Mouse (Mus musculus): Measurements from ENCODE around the gene Fam131b. TPM values are rescaled to one million over a fixed set of nuclear protein-coding genes. Genes with fewer than 3 reads are reported as not detected.

Fam131b gene
- total and polyA plus RNA-seq, 3 experiments, result 0.04 to 0.09 (median 0.05) TPM

GRCm38 (mm10) chr6:42287562-42287961, 36.9 kb downstream of the Fam131b start:
- TF ChIP-seq PAX5 (IDR thresholded peaks at IDR 0.05; ENCODE audit: low read length) (no peak), UBTF (IDR thresholded peaks at IDR 0.05; ENCODE audit: low read depth, low read length) (no peak), NRF1 (IDR thresholded peaks at IDR 0.05; ENCODE audit: low read depth, low read length) (no peak), POLR2AphosphoS2 (IDR thresholded peaks at IDR 0.05; ENCODE audit: low read depth, low read length) (no peak), TBP (conservative IDR thresholded peaks at IDR 0.05; ENCODE audit: low read depth, low read length) (no peak), CTCF (conservative IDR thresholded peaks at IDR 0.05 in 1 of 2, IDR thresholded peaks at IDR 0.05 in 1 of 2; ENCODE audit: low read depth in 2 of 2, low read length in 2 of 2) (no peak), ZC3H11A (IDR thresholded peaks at IDR 0.05; ENCODE audit: low read depth, low read length) (no peak)
- H3K9me3 ChIP-seq (replicated peaks; ENCODE audit: low read length), result no peaks in the 10 kb centered on the region
- no peak overlapping the region for H3K4me2 ChIP-seq (ENCODE audit: insufficient read depth, low read depth, poor library complexity, severe bottlenecking)
- H3K79me2 ChIP-seq (replicated peaks; ENCODE audit: control insufficient read depth, extremely low read depth, insufficient read depth, poor library complexity, severe bottlenecking), result no peaks in the 10 kb centered on the region
- no peaks in the 10 kb centered on the region for H3K27me3 ChIP-seq (replicated peaks)
- in situ Hi-C loops (cut with MboI; ENCODE audit: low pct_ligation_motif_present, low pct_unique_long_range_greater_than_20kb, low sequenced_read_pairs), result no loop called here
- H3K36me3 ChIP-seq (replicated peaks in 1 of 2; ENCODE audit: control insufficient read depth in 1 of 2, insufficient read depth in 1 of 2, low read length in 1 of 2), result peaks cover 11 to 31% of the 10 kb centered on the region in 2 experiments
- H3K27ac ChIP-seq (ENCODE audit: insufficient read depth, low read depth), result no peak overlapping the region
- dilution Hi-C loops (cut with MboI; ENCODE audit: extremely low pct_ligation_motif_present, extremely low pct_unique_long_range_greater_than_20kb, low sequenced_read_pairs), result no loop called here
- H3K4me1 ChIP-seq (ENCODE audit: control insufficient read depth in 1 of 2, insufficient read depth in 2 of 2), result peaks cover 0 to 13% of the 10 kb centered on the region in 2 experiments; a peak in 1 of 4 replicates
- H3K9ac ChIP-seq (ENCODE audit: insufficient read depth, low read depth), result no peak overlapping the region
- no peak overlapping the region for H3K4me3 ChIP-seq (replicated peaks in 1 of 3; ENCODE audit: low read depth in 2 of 3, low read length in 2 of 3, poor library complexity in 1 of 3)
- no peak for DNase-seq (ENCODE audit: extremely low read depth)

GRCm38 (mm10) chr6:42286448-42286847, 38.0 kb downstream of the Fam131b start, which contains the start of gene Clcn1:
TSS of gene Clcn1 (plus strand) at chr6:42286685.
- dilution Hi-C loops (cut with MboI; ENCODE audit: extremely low pct_ligation_motif_present, extremely low pct_unique_long_range_greater_than_20kb, low sequenced_read_pairs) (no loop called here), in situ Hi-C loops (cut with MboI; ENCODE audit: low pct_ligation_motif_present, low pct_unique_long_range_greater_than_20kb, low sequenced_read_pairs) (no loop called here)
- no peak within 1 kb of the TSS for H3K4me2 ChIP-seq (ENCODE audit: insufficient read depth, low read depth, poor library complexity, severe bottlenecking)

GRCm38 (mm10) chr6:42282865-42283528, 41.4 kb downstream of the Fam131b start:
- no peak overlapping the region for H3K9ac ChIP-seq (ENCODE audit: insufficient read depth, low read depth)
- no peak overlapping the region for H3K27ac ChIP-seq (ENCODE audit: insufficient read depth, low read depth)
- in situ Hi-C loops (cut with MboI; ENCODE audit: low pct_ligation_motif_present, low pct_unique_long_range_greater_than_20kb, low sequenced_read_pairs), result no loop called here
- H3K36me3 ChIP-seq (replicated peaks in 1 of 2; ENCODE audit: control insufficient read depth in 1 of 2, insufficient read depth in 1 of 2, low read length in 1 of 2), result peaks cover 39 to 73% of the 10 kb centered on the region in 2 experiments
- H3K4me3 ChIP-seq (replicated peaks in 1 of 3; ENCODE audit: low read depth in 2 of 3, low read length in 2 of 3, poor library complexity in 1 of 3), result no peak overlapping the region
- H3K79me2 ChIP-seq (replicated peaks; ENCODE audit: control insufficient read depth, extremely low read depth, insufficient read depth, poor library complexity, severe bottlenecking), result no peaks in the 10 kb centered on the region
- no peaks in the 10 kb centered on the region for H3K27me3 ChIP-seq (replicated peaks)
- no peaks in the 10 kb centered on the region for H3K9me3 ChIP-seq (replicated peaks; ENCODE audit: low read length)
- H3K4me1 ChIP-seq (ENCODE audit: control insufficient read depth in 1 of 2, insufficient read depth in 2 of 2), result peaks cover 0 to 26% of the 10 kb centered on the region in 2 experiments; a peak in 2 of 4 replicates
- H3K4me2 ChIP-seq (ENCODE audit: insufficient read depth, low read depth, poor library complexity, severe bottlenecking), result no peak overlapping the region
- dilution Hi-C loops (cut with MboI; ENCODE audit: extremely low pct_ligation_motif_present, extremely low pct_unique_long_range_greater_than_20kb, low sequenced_read_pairs), result no loop called here
- no peak for TF ChIP-seq MAX (IDR thresholded peaks at IDR 0.05; ENCODE audit: low read length)
- no peak for TF ChIP-seq CHD1 (IDR thresholded peaks at IDR 0.05; ENCODE audit: low read depth, low read length)
- no peak for TF ChIP-seq NELFE (IDR thresholded peaks at IDR 0.05; ENCODE audit: low read depth, low read length)
- TF ChIP-seq TCF12 (IDR thresholded peaks at IDR 0.05; ENCODE audit: low read depth, low read length), result no peak
- no peak for TF ChIP-seq BHLHE40 (IDR thresholded peaks at IDR 0.05; ENCODE audit: low read depth, low read length)
- no peak for TF ChIP-seq RCOR1 (conservative IDR thresholded peaks at IDR 0.05; ENCODE audit: low read depth, low read length)
- TF ChIP-seq RAD21 (IDR thresholded peaks at IDR 0.05; ENCODE audit: low read depth, low read length), result no peak
- TF ChIP-seq POLR2AphosphoS2 (IDR thresholded peaks at IDR 0.05; ENCODE audit: low read depth, low read length), result no peak
- no peak for DNase-seq (ENCODE audit: extremely low read depth)

More at GRCm38 (mm10) chr6:42286448-42286847, 38.0 kb downstream of the Fam131b start, which contains the start of gene Clcn1:
- no peaks in the 10 kb centered on the region for H3K9me3 ChIP-seq (replicated peaks; ENCODE audit: low read length)
- H3K79me2 ChIP-seq (replicated peaks; ENCODE audit: control insufficient read depth, extremely low read depth, insufficient read depth, poor library complexity, severe bottlenecking), result no peaks in the 10 kb centered on the region
- no peak for DNase-seq (ENCODE audit: extremely low read depth)
- H3K4me1 ChIP-seq (ENCODE audit: control insufficient read depth in 1 of 2, insufficient read depth in 2 of 2), result peaks cover 0 to 18% of the 10 kb centered on the region in 2 experiments; a peak in 2 of 4 replicates
- no peak within 1 kb of the TSS for H3K27ac ChIP-seq (ENCODE audit: insufficient read depth, low read depth)
- TF ChIP-seq MXI1 (IDR thresholded peaks at IDR 0.05; ENCODE audit: low read depth, low read length) (no peak), IRF4 (IDR thresholded peaks at IDR 0.05; ENCODE audit: low read depth, low read length) (no peak), POLR2AphosphoS2 (IDR thresholded peaks at IDR 0.05; ENCODE audit: low read depth, low read length) (no peak), RCOR1 (conservative IDR thresholded peaks at IDR 0.05; ENCODE audit: low read depth, low read length) (no peak), CHD2 (IDR thresholded peaks at IDR 0.05; ENCODE audit: low read length) (no peak), ZC3H11A (IDR thresholded peaks at IDR 0.05; ENCODE audit: low read depth, low read length) (no peak), RAD21 (IDR thresholded peaks at IDR 0.05; ENCODE audit: low read depth, low read length) (no peak), MEF2A (IDR thresholded peaks at IDR 0.05; ENCODE audit: borderline replicate concordance, low read depth, low read length) (no peak), KAT2A (IDR thresholded peaks at IDR 0.05; ENCODE audit: insufficient replicate concordance, low read length) (no peak), JUND (conservative IDR thresholded peaks at IDR 0.05; ENCODE audit: low read depth, low read length) (no peak), TBP (conservative IDR thresholded peaks at IDR 0.05; ENCODE audit: low read depth, low read length) (no peak), MYC (IDR thresholded peaks at IDR 0.05; ENCODE audit: low read depth, low read length) (no peak), GABPA (IDR thresholded peaks at IDR 0.05; ENCODE audit: insufficient replicate concordance, low read depth, low read length) (no peak)
- no peaks in the 10 kb centered on the region for H3K27me3 ChIP-seq (replicated peaks)
- H3K4me3 ChIP-seq (replicated peaks in 1 of 3; ENCODE audit: low read depth in 2 of 3, low read length in 2 of 3, poor library complexity in 1 of 3), result no peak within 1 kb of the TSS
- H3K9ac ChIP-seq (ENCODE audit: insufficient read depth, low read depth), result no peak within 1 kb of the TSS
- H3K36me3 ChIP-seq (replicated peaks in 1 of 2; ENCODE audit: control insufficient read depth in 1 of 2, insufficient read depth in 1 of 2, low read length in 1 of 2), result peaks cover 19 to 43% of the 10 kb centered on the region in 2 experiments
